ENCODE assay signal across 8 mouse cellular contexts in genomic region chr7:6410043-6410442, GRCm38 (mm10). TPM values are rescaled to one million over a fixed set of nuclear protein-coding genes. Genes with fewer than 3 reads are reported as not detected.
A peak's percentile ranks its signal among the peaks of the same experiment; 100 is the strongest.
DNase-seq lines count a peak whose midpoint lies in the region; ATAC-seq lines count a peak whose summit lies in the region.

Gm20715 (plus strand) TSS chr7:6410277.

- H3K36me3 ChIP-seq in heart, embryonic 12.5 days, result no peaks in the 10 kb centered on the region
- H3K36me3 ChIP-seq in kidney, embryonic 15.5 days, result no peaks in the 10 kb centered on the region
- no peaks in the 10 kb centered on the region for H3K36me3 ChIP-seq in limb, embryonic 15.5 days
- H3K36me3 ChIP-seq in splenic B cell, adult 2 months (ENCODE audit: control insufficient read depth, insufficient read depth, low read length, poor library complexity, severe bottlenecking), result no peaks in the 10 kb centered on the region

- no peaks in the 10 kb centered on the region for H3K4me1 ChIP-seq in heart, embryonic 12.5 days (replicated peaks)
- H3K4me1 ChIP-seq in kidney, embryonic 15.5 days, result no peaks in the 10 kb centered on the region
- H3K4me1 ChIP-seq in limb, embryonic 15.5 days, result no peaks in the 10 kb centered on the region

- no peak within 1 kb of the TSS for H3K4me3 ChIP-seq in heart, embryonic 12.5 days
- no peak within 1 kb of the TSS for H3K4me3 ChIP-seq in kidney, embryonic 15.5 days (replicated peaks)
- H3K4me3 ChIP-seq in limb, embryonic 15.5 days, result no peak within 1 kb of the TSS

- ATAC-seq in heart, embryonic 12.5 days (ENCODE audit: insufficient number of reproducible peaks, low FRiP score), result peak; percentile 91
- ATAC-seq in kidney, embryonic 15.5 days (replicated peaks; ENCODE audit: low FRiP score), result peak; percentile 98
- peak; percentile 79 for ATAC-seq in limb, embryonic 15.5 days (ENCODE audit: insufficient number of reproducible peaks, low FRiP score, low TSS enrichment, low read depth)
- ATAC-seq in monocyte, adult 5-6 weeks (replicated peaks; ENCODE audit: insufficient number of reproducible peaks, low FRiP score, low TSS enrichment, poor library complexity, severe bottlenecking), result peak; percentile 83

- H3K27ac ChIP-seq in heart, embryonic 12.5 days (ENCODE audit: poor library complexity, severe bottlenecking), result no peak within 1 kb of the TSS
- H3K27ac ChIP-seq in kidney, embryonic 15.5 days, result no peak within 1 kb of the TSS
- no peak within 1 kb of the TSS for H3K27ac ChIP-seq in limb, embryonic 15.5 days

- peaks cover 7% of the 10 kb centered on the region for H3K27me3 ChIP-seq in heart, embryonic 12.5 days (replicated peaks)
- no peaks in the 10 kb centered on the region for H3K27me3 ChIP-seq in kidney, embryonic 15.5 days
- H3K27me3 ChIP-seq in limb, embryonic 15.5 days, result no peaks in the 10 kb centered on the region; the same call in 1 of the 2 replicates
- H3K27me3 ChIP-seq in splenic B cell, adult 2 months (ENCODE audit: control insufficient read depth, insufficient read depth, low read length, poor library complexity, severe bottlenecking), result no peaks in the 10 kb centered on the region; the same call in 1 of the 2 replicates

- 0 out of 2 replicates have a peak, but pooled peaks cover 4% of the 10 kb centered on the region for H3K9me3 ChIP-seq in heart, embryonic 12.5 days (replicated peaks)
- no peaks in the 10 kb centered on the region for H3K9me3 ChIP-seq in kidney, embryonic 15.5 days (replicated peaks)
- H3K9me3 ChIP-seq in limb, embryonic 15.5 days, result no peaks in the 10 kb centered on the region

- no peak within 1 kb of the TSS for H3K4me2 ChIP-seq in heart, embryonic 12.5 days
- H3K4me2 ChIP-seq in kidney, embryonic 15.5 days, result no peak within 1 kb of the TSS
- no peak within 1 kb of the TSS for H3K4me2 ChIP-seq in limb, embryonic 15.5 days

- H3K9ac ChIP-seq in heart, embryonic 12.5 days, result no peak within 1 kb of the TSS
- H3K9ac ChIP-seq in kidney, embryonic 15.5 days, result no peak within 1 kb of the TSS
- H3K9ac ChIP-seq in limb, embryonic 15.5 days, result no peak within 1 kb of the TSS

- peak; percentile 56 to 77 for DNase-seq in cerebellum, postnatal 10 days
- no peak for DNase-seq in cerebellum, adult 9-11 months
- peak; percentile 72 for DNase-seq in fibroblast of lung, adult 2 months (ENCODE audit: low read depth)
- DNase-seq in splenic B cell, adult 2 months (ENCODE audit: low read depth, low spot score), result peak; percentile 84

- under 1% methylated on average over 17 of the region's 17 CpGs for WGBS in heart, embryonic 12.5 days
- 1% methylated on average over 17 of the region's 17 CpGs for WGBS in kidney, embryonic 15.5 days
- WGBS in limb, embryonic 15.5 days, result 2% methylated on average over 17 of the region's 17 CpGs

RNA-seq across cellular contexts. Expression of gene Gm20715, which starts in this region (rescaled TPM):
- polyA plus RNA-seq in heart, embryonic 12.5 days (2016; fragmentation: Nextera tagmentation; extraction: Ambion mirVana), result not detected in 2 replicates
- not detected in 2 replicates for polyA plus RNA-seq in kidney, embryonic 15.5 days (2015; fragmentation: Nextera tagmentation; extraction: Ambion mirVana)
- not detected in 2 replicates for polyA plus RNA-seq in limb, embryonic 15.5 days (2015; fragmentation: Nextera tagmentation; extraction: Ambion mirVana)
- total RNA-seq in monocyte, adult 5-6 weeks (2017), result not detected in 3 replicates

Comparison
In these comparisons a context has a peak if more than half of its experiments do, and no peak if none do; other contexts are left out.
1. Peak in ATAC-seq in heart, embryonic 12.5 days; RNA of the gene not detected or under 1 TPM.
2. Peak in ATAC-seq in kidney, embryonic 15.5 days; RNA of the gene not detected or under 1 TPM.
3. Peak in ATAC-seq in limb, embryonic 15.5 days; RNA of the gene not detected or under 1 TPM.
4. Peak in ATAC-seq in monocyte, adult 5-6 weeks; RNA of the gene not detected or under 1 TPM.